Mouse (Mus musculus): Measurements from ENCODE around the gene Ptges. TPM values are rescaled to one million over a fixed set of nuclear protein-coding genes. Genes with fewer than 3 reads are reported as not detected.

Ptges gene
- total RNA-seq (2021): 1 to 10 TPM; 5.1 to 6.9 TPM
- long read RNA-seq, experiment 1, partial matches to known transcripts: 1 of 2 reads
- long read RNA-seq, experiment 1, other reads (novel, unspliced or antisense): 0 of 2 reads
- long read RNA-seq, experiment 2, partial matches to known transcripts: 0 of 2 reads
- long read RNA-seq, experiment 2, other reads (novel, unspliced or antisense): 0 of 2 reads

GRCm38 (mm10) chr2:30929483-30930045 lies at the start of gene Ptges:
Gene Ptges, minus strand, starts transcription at chr2:30929863.
- TF ChIP-seq CTCF (IDR thresholded peaks at IDR 0.05): peak; percentile 70
- intact Hi-C loops (cut with DNase I): no loop called here
- H3K4me3 ChIP-seq: peak within 1 kb of the TSS; percentile 38
- DNase-seq (ENCODE audit: extremely low spot score in 1 of 2, low spot score in 2 of 2): peak; percentile 78 to 81
- peak within 1 kb of the TSS; percentile 64 for H3K27ac ChIP-seq

GRCm38 (mm10) chr2:30967352-30968327 lies 38.0 kb upstream of the Ptges start, which contains the start of gene Tor1a:
Gene Tor1a, minus strand, starts transcription at chr2:30967933.
- Histone ChIP-seq H3K4me3 (peak within 1 kb of the TSS; percentile 87), H3K27ac (peak within 1 kb of the TSS; percentile 81)
- peak; percentile 89 to 91 for DNase-seq (ENCODE audit: extremely low spot score in 1 of 2, low spot score in 2 of 2)
- intact Hi-C loops (cut with DNase I): no loop called here
- TF ChIP-seq CTCF (IDR thresholded peaks at IDR 0.05): peak; percentile 26

GRCm38 (mm10) chr2:30966826-30967225 lies 37.2 kb upstream of the Ptges start:
- Histone ChIP-seq H3K27ac (peak overlapping the region; percentile 81), H3K4me3 (peak overlapping the region; percentile 87)
- intact Hi-C loops (cut with DNase I): no loop called here
- no peak for DNase-seq (ENCODE audit: extremely low spot score in 1 of 2, low spot score in 2 of 2)
- TF ChIP-seq CTCF (IDR thresholded peaks at IDR 0.05): no peak

DNA sequence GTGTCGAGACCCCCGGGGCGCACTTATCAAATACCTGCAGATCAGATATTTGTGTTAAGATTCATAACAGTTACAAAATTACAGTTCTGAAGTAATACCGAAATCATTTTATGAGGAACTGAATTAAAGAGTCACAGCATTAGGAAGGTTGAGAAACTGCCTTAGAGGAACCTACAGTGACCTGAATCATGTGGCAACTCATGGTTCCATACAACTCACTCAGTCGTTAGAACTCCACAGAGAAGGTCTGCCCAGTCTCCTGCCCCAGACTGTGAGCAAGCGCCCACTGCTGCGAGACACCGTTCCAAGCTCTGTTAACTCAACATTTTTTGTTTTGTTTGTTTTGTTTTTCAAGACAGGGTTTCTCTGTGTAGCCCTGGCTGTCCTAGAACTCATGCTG lies 36.0 kb upstream of the Ptges start:
- Histone ChIP-seq H3K27ac (no peak overlapping the region), H3K4me3 (no peak overlapping the region)
- no peak for DNase-seq (ENCODE audit: extremely low spot score in 1 of 2, low spot score in 2 of 2)
- TF ChIP-seq CTCF (IDR thresholded peaks at IDR 0.05): no peak
- intact Hi-C loops (cut with DNase I): no loop called here

DNA sequence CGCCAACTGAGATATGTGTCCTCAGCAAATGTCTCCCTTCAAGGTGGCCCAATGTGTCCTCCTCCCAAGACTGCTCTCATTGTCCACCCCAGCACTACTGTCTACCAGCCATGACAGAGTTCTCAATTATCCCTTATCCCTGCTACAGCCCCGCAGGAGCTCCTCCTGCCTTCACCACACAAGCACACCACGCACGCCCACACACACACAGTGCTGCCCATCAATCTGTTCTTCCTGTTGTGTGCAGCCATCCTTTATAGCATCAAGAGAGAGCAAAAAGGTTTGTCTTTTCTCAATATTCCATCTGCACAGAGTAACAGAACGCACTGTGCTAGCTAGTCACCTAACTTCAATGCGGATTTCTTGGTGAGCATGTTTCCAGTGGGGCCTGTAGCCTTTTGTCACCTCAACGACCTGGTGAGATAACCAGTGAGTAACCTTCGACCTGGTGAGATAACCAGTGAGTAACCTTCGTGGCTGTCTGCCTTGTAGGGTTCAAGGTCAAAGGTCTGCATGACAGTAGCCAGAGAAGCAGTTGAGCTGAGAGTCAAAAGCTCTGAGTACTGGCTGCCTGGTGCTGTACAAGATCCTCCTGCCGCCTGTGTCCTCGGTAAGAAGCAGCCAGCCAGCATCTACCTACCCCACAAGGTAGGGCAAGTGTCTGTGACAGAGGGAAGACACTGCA lies 33.0 kb upstream of the Ptges start:
- H3K27ac ChIP-seq: no peak overlapping the region

GRCm38 (mm10) chr2:30959856-30960255 lies 30.2 kb upstream of the Ptges start:
- H3K27ac ChIP-seq: no peak overlapping the region
- intact Hi-C loops (cut with DNase I): no loop called here
- no peak for TF ChIP-seq CTCF (IDR thresholded peaks at IDR 0.05)
- DNase-seq (ENCODE audit: extremely low spot score in 1 of 2, low spot score in 2 of 2): no peak
- H3K4me3 ChIP-seq: no peak overlapping the region

More for the DNA sequence above, 33.0 kb upstream of the Ptges start:
- intact Hi-C loops (cut with DNase I): no loop called here
- no peak for DNase-seq (ENCODE audit: extremely low spot score in 1 of 2, low spot score in 2 of 2)
- no peak overlapping the region for H3K4me3 ChIP-seq
- no peak for TF ChIP-seq CTCF (IDR thresholded peaks at IDR 0.05)

- Histone ChIP-seq H3K27ac (no peak overlapping the region), H3K4me3 (no peak overlapping the region)
- no peak for TF ChIP-seq CTCF (IDR thresholded peaks at IDR 0.05)
- DNase-seq (ENCODE audit: extremely low spot score in 1 of 2, low spot score in 2 of 2): no peak
- intact Hi-C loops (cut with DNase I): no loop called here
Measured at GRCm38 (mm10) chr2:30958726-30959125, 29.1 kb upstream of the Ptges start.

DNA sequence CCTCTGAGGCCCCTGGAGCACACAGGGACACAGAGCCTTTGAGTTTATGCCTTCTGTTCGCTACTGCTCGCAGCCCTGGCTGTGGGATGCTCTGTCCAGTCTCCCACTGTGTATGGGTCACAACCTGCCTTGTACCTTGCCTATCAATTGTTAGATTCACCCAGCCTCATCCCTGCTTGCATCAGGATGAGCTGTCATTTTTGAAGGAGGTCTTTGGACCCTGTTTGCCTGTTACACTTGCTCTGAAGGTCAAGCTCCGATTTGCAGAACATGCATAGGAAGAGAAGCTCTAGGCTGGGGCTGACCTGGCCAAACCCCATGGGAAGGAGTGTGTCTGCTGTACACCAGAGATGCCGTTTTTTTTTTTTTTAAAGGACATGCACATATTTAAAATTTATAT lies 27.8 kb upstream of the Ptges start:
- H3K4me3 ChIP-seq: no peak overlapping the region
- no peak overlapping the region for H3K27ac ChIP-seq
- intact Hi-C loops (cut with DNase I): no loop called here
- TF ChIP-seq CTCF (IDR thresholded peaks at IDR 0.05): no peak
- no peak for DNase-seq (ENCODE audit: extremely low spot score in 1 of 2, low spot score in 2 of 2)

DNA sequence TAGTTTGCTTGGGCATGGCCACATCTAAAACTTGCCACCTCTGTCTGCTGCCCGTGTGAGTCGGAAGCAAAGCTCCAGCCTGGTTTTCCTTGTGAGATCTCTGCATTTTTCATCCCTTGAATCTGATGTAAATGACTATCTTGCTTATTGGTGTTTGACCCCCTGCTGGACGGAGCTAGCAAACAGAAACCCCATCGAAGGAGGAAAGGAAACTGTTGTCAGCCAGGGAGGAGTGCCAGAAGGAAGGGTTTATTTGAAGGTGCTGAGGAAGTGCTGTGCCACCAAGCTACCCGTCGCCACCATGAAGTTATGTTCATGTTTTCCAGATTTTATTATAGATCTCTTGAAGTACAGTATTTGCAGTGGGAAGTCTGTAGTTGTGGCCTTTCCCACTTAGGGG lies 25.1 kb upstream of the Ptges start:
- Histone ChIP-seq H3K4me3 (no peak overlapping the region), H3K27ac (no peak overlapping the region)
- TF ChIP-seq CTCF (IDR thresholded peaks at IDR 0.05): no peak
- intact Hi-C loops (cut with DNase I): no loop called here
- no peak for DNase-seq (ENCODE audit: extremely low spot score in 1 of 2, low spot score in 2 of 2)

DNA sequence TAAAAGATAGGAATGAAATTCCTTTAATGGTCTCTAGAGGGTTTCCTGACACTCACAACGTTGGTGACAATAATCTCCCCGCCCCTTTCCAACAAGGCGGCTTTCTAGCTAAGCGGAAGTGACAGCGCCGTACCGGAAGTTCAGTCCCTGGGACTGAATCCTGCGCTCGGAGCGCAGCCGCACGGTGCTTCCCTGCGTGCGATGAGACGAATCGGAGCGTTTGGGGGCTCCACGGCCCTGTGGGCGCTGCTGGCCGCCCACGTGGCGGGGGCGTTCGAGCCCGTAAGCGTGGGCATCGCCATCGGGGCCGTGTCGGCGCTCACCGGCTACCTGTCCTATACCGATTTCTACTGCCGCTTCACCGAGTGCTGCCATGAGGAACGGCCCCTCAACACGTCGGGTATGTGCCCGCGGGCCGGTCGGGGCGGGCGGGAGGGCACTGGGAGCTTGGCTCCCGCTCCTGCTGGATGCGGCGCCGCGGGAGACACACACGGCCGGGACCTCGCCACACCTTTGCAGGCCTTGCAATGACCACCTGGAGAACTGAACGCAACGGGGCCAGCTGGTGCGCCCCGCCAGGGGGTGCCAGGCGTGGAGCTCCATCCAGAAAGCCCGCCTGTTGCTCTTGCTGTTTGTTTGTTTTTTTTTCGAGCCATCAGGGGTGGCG lies 23.3 kb upstream of the Ptges start, which contains the start of gene Tor1b:
Tor1b (plus strand) TSS at position 136 of the 667 bp plus-strand sequence.
- Histone ChIP-seq H3K27ac (peak within 1 kb of the TSS; percentile 92), H3K4me3 (peak within 1 kb of the TSS; percentile 95)
- intact Hi-C loops (cut with DNase I): no loop called here
- peak; percentile 29 for TF ChIP-seq CTCF (IDR thresholded peaks at IDR 0.05)
- peak; percentile 85 to 86 for DNase-seq (ENCODE audit: extremely low spot score in 1 of 2, low spot score in 2 of 2)

GRCm38 (mm10) chr2:30952457-30952823 lies 22.8 kb upstream of the Ptges start:
- intact Hi-C loops (cut with DNase I): no loop called here
- DNase-seq (ENCODE audit: extremely low spot score in 1 of 2, low spot score in 2 of 2): no peak
- TF ChIP-seq CTCF (IDR thresholded peaks at IDR 0.05): no peak
- no peak overlapping the region; the same call in 1 of the 2 replicates for H3K27ac ChIP-seq
- peak overlapping the region; percentile 95 for H3K4me3 ChIP-seq

Data from left cerebral cortex, adult 2 months (tissue).